Mouse (Mus musculus) urinary bladder, postnatal 0 days (tissue): ENCODE data around the gene Grid2ip. TPM values are rescaled to one million over a fixed set of nuclear protein-coding genes. Genes with fewer than 3 reads are reported as not detected.

Source experiments
- polyA plus RNA-seq: library from polyadenylated mRNA; unstranded; fragments of >200 nt; fragmentation: Nextera tagmentation; extraction: Ambion mirVana; gene quantifications from 2 replicates; pipeline ENCODE4 v1.2.1, GENCODE M21; 2015

Gene Grid2ip
- polyA plus RNA-seq, result 0.63 and 0.68 TPM in 2 replicates

GRCm38 (mm10) chr5:143356686-143357388 is at the start of gene Grid2ip:
Grid2ip (plus strand) TSS chr5:143357338.

DNA sequence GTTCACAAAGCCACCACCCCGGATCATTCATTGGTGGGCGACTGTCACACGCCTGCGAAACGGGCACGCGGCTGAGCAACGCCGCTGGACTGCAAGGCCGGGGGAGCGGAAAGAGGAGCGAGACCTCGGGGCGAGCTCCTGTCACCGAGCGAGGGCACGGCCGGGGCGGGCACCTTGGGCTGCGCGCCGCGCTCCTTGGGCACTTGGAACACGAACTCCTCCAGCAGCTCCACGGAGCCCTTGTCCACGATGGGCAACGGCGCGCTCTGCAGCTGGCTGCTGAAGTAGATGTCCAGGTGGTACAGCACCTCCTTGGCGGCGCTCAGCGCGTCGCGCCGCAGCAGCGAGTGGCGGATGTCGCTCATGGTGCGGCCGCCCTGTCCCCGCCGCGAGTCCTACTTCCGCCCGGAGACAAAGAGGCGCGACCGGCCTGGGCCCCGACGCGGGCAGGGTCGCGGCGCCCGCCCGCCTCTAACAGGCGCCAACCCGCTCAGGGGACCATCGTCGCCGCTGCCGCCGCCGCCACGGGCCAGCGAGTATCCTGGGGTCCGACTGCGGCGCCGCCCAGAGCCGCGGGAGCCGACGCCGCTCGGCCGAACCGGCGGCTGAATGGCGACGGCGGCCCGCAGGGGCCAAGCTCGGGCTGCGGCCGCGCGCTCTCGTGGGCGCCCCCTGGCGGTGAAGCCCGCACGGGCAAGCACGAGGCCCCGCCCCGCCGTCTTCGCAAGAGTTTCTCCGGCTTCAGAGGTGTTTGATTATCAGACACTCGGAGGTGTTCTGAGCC is 42.2 kb upstream of the Grid2ip start, which contains the start of gene E130309D02Rik:
E130309D02Rik (minus strand) TSS at position 631 of the 784 bp plus-strand sequence.

DNA sequence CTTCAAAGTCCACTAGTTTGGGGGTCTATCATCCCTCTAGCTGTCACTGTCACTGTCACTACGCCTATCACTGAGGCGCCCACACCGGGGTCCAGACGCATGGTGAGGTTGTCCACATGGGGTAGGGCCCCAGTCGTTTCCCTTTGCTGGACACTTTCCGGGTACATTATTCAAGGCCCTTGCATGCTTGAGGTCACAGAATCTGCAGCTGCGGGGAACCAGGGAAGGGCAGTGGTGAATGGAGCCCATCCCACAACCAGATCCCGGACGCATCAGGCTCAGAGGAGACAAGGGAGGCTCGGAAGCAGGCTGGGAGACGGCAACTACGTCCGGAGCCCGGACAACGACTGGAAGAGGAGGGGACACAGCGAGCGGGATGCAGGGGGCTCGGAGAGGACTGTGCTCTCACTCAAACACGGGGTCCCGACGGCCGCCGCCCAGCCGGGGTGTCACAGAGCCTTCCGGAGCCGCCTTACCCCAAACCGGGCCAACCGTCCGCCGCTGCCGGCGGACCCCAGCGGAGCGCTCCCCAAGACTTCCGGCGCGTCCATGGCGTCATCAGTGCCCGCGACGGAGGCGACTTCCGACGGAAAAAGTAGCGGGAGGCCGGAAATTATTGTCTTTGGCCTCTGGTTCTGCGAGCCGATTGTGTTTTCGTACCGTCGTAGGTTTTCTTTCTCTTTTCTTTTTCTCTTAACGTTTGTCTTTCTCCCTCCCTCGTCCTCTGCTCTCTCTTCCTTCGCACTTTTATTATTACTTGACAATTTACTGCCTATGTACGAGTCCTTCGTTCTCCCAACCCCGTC is 28.2 kb upstream of the Grid2ip start, which contains the start of gene Zdhhc4:
Zdhhc4 (minus strand) TSS at position 567 of the 806 bp plus-strand sequence.

GRCm38 (mm10) chr5:143403221-143404147 is 46.3 kb downstream of the Grid2ip start, which contains the start of gene Kdelr2:
Kdelr2 (plus strand) TSS chr5:143403838.

Other genes starting within 250 kb of the Grid2ip start
- 17.2 and 20.3 TPM in 2 replicates for gene Rnf216, start 244.3 kb upstream of the Grid2ip start, polyA plus RNA-seq
- gene Olfr718-ps1, start 209.8 kb upstream of the Grid2ip start, polyA plus RNA-seq, result not detected in 2 replicates
- gene Rbak, start 176.6 kb upstream of the Grid2ip start, polyA plus RNA-seq, result 5.9 and 6.1 TPM in 2 replicates
- not detected in 2 replicates for gene Spdye4b, start 176.3 kb upstream of the Grid2ip start, polyA plus RNA-seq
- gene Spdye4a, start 130.4 kb upstream of the Grid2ip start, polyA plus RNA-seq, result not detected in 2 replicates
- gene Zfp12, start 122.2 kb upstream of the Grid2ip start, polyA plus RNA-seq, result 4.9 and 5.0 TPM in 2 replicates
- 1.7 and 1.9 TPM in 2 replicates for gene Zfp316, start 87.3 kb upstream of the Grid2ip start, polyA plus RNA-seq
- not detected in 2 replicates for gene Zfp853, start 63.7 kb upstream of the Grid2ip start, polyA plus RNA-seq
- 16.6 and 16.7 TPM in 2 replicates for gene E130309D02Rik, start 42.0 kb upstream of the Grid2ip start, polyA plus RNA-seq
- 71.8 and 72.2 TPM in 2 replicates for gene Zdhhc4, start 28.1 kb upstream of the Grid2ip start, polyA plus RNA-seq
- 282 and 366 TPM in 2 replicates for gene Kdelr2, start 46.5 kb downstream of the Grid2ip start, polyA plus RNA-seq
- gene Daglb, start 107.2 kb downstream of the Grid2ip start, polyA plus RNA-seq, result 19.9 and 23.5 TPM in 2 replicates
- gene Rac1, start 170.7 kb downstream of the Grid2ip start, polyA plus RNA-seq, result 370 and 417 TPM in 2 replicates